Mouse (Mus musculus) heart, embryonic 10.5 days (tissue): ENCODE data around the gene Akirin1. TPM values are rescaled to one million over a fixed set of nuclear protein-coding genes. Genes with fewer than 3 reads are reported as not detected.

Experiments
- DNase-seq: peaks from one replicate; pipeline ENCODE4 v3.0.0-alpha.2; 2017; ENCODE audit warnings: low spot score
- H3K27ac ChIP-seq: fragments of 300-500 bp; sonication (generic); 2 replicates; pipeline ENCODE4 v1.5.1; 2016; ENCODE audit warnings: mild to moderate bottlenecking
- H3K27me3 ChIP-seq: fragments of 300-500 bp; sonication (generic); 2 replicates; pipeline ENCODE4 v1.6.1; 2016; ENCODE audit warnings: mild to moderate bottlenecking; ENCODE audit not compliant: poor library complexity, insufficient read depth, severe bottlenecking
- H3K36me3 ChIP-seq: fragments of 300-500 bp; sonication (generic); 2 replicates; pipeline ENCODE4 v1.6.1; 2016; ENCODE audit warnings: mild to moderate bottlenecking, moderate library complexity
- H3K4me1 ChIP-seq: fragments of 300-500 bp; sonication (generic); 2 replicates; pipeline ENCODE4 v1.6.1; 2016; ENCODE audit warnings: mild to moderate bottlenecking
- H3K4me3 ChIP-seq: fragments of 300-500 bp; sonication (generic); 2 replicates; pipeline ENCODE4 v1.5.1; 2016; ENCODE audit warnings: mild to moderate bottlenecking, moderate library complexity
- H3K9me3 ChIP-seq: fragments of 300-500 bp; sonication (generic); 2 replicates; pipeline ENCODE4 v1.6.1; 2016; ENCODE audit warnings: mild to moderate bottlenecking, moderate library complexity
- WGBS: fragments of 180-500 bp; shearing (Covaris S2); methylation state at CpG from one replicate; pipeline ENCODE4 v1.1.7; 2016; 5-methylcytosine and 5-hydroxymethylcytosine counted together
- polyA plus RNA-seq: library from polyadenylated mRNA; unstranded; fragments of >200 nt; fragmentation: Nextera tagmentation; extraction: Ambion mirVana; gene quantifications from 2 replicates; pipeline ENCODE4 v1.2.1, GENCODE M21; 2016

The Akirin1 gene
- polyA plus RNA-seq, 1 experiment from 2014 or later, result 58.5 TPM

DNA sequence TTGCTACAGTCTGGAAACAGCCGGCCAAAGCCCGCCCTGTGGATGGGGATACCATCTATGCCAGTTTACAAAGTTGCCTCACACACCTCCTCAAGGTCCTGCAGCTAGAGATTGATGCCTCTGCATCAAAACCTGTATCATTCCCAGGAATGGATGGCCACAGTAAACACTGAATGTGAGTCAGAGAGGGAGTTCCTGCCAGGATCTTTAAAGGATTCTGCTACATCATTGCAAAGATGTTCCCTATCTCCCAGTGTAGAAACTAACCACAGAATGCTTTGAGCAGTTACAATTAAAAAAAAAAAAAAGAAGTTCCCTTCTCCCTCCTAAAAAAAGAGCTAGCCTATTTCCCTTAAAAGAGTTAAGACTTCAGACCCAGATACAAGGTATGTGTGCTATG, 44.8 kb downstream of the Akirin1 start:
- H3K27ac ChIP-seq, result no peak overlapping the region
- H3K4me1 ChIP-seq, result no peaks in the 10 kb centered on the region
- no peak for DNase-seq
- H3K36me3 ChIP-seq, result no peaks in the 10 kb centered on the region
- no peaks in the 10 kb centered on the region for H3K27me3 ChIP-seq
- no peaks in the 10 kb centered on the region for H3K9me3 ChIP-seq
- WGBS, result 88% methylated on average over 2 of the region's 2 CpGs
- H3K4me3 ChIP-seq, result no peak overlapping the region

DNA sequence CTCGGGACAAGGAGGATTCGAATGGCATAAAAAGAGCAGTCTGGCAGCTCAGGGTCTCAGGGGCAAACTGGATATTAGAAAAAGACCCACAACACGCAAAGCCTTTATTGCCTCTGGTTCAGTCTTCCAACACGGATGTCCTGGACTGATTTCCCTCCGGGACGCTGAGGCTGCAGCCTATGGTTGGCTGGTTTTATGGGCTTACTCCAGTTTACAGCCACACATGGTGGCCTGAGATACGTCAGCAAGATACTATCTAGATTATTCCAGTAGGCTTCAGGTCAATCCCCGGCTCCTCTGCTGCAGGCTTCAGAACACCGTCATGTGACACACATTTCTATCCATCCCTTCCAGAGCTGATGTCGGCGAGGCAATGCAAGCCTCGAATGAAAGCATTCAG, 56.8 kb downstream of the Akirin1 start:
- H3K9me3 ChIP-seq, result no peaks in the 10 kb centered on the region
- no peak overlapping the region for H3K4me3 ChIP-seq
- no peak overlapping the region for H3K27ac ChIP-seq
- H3K27me3 ChIP-seq, result no peaks in the 10 kb centered on the region
- WGBS, result 86% methylated on average over 12 of the region's 12 CpGs
- DNase-seq, result no peak
- no peaks in the 10 kb centered on the region for H3K4me1 ChIP-seq
- H3K36me3 ChIP-seq, result no peaks in the 10 kb centered on the region

DNA sequence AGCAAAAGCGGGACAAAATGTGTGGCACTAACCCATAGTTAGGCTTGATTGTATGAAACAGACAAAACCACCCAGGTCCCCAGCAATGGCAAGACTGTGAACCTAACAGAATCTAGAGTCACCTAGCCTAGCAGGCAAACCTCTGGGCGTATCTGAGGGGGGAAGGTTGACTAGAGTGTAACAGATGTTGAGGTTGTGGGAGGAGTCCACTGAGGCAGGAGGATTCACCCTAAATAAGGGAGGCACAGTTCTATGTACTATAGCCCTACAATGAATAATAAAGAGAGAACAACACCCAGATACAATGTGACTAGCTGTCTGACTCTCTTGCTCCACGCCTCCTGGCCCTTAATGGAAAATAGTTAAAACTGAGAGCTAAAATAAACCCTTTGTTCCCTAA, 58.1 kb downstream of the Akirin1 start:
- 73% methylated on average over 3 of the region's 3 CpGs for WGBS
- H3K27me3 ChIP-seq, result no peaks in the 10 kb centered on the region
- no peaks in the 10 kb centered on the region for H3K36me3 ChIP-seq
- no peak overlapping the region for H3K4me3 ChIP-seq
- H3K4me1 ChIP-seq, result peaks cover 4% of the 10 kb centered on the region; the same call in 1 of the 2 replicates
- H3K9me3 ChIP-seq, result no peaks in the 10 kb centered on the region
- no peak for DNase-seq
- H3K27ac ChIP-seq, result no peak overlapping the region

DNA sequence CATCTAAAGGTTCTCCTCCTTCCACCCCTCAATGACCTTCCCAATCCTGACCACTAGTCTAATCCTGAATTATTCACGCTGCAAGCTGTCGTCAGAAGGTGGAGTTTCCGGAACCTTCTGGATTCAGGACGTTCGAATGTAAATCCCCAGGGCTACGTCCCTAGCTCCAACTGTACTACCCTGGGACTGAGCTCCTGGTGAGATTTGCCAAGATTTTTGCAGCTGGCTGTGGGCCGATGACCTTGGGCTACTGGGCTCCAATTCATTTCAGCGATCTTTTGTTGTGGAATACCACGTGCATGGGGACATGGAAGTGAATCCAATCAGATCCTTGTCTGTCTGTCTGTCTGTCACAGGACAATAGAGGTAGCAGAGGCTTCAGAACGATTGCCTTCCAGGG, 59.8 kb downstream of the Akirin1 start:
- Histone ChIP-seq H3K27me3 (peaks cover 12% of the 10 kb centered on the region; the same call in 1 of the 2 replicates), H3K4me1 (peaks cover 18% of the 10 kb centered on the region), H3K27ac (no peak overlapping the region), H3K4me3 (no peak overlapping the region), H3K36me3 (no peaks in the 10 kb centered on the region), H3K9me3 (no peaks in the 10 kb centered on the region)
- no peak for DNase-seq
- WGBS, result 86% methylated on average over 10 of the region's 10 CpGs

DNA sequence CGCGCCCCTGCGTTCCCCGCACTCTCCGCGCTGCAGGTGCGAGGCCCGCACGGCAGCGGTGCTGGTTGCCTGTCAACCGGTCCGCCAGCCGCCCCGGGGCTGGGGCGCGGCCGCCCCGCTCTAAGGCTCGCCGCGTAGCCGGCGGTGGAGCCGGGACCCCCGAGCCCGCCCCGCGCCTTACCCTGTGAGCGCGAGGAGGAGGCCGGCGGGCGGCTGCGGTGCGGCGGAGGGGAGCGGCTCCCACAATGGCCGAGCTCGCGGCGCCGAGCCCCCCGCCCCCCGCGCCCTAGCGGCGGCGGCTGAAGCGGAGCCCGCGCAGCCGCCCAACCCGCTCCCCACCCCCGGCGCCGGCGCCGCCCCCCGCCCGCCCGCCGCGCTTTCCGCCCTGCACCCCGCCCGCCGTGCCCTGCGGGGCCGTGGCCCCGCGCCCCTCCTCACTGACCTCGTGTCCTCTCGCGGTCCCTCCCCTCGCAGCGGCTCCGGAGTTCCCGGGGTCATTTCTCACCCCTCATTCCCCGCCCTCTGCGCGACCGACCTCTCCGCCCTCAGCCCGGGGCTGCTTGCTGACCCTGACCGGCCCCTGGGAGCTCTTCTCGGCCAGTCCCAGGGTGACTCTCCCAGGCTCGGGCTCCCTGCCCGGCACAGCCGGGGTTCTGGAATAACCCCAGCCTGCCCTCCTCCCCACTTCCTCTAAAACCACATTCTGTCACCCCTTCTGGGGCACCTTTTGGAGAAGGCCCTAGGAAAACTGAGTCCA, 62.9 kb downstream of the Akirin1 start:
- under 1% methylated on average over 53 of the region's 89 CpGs for WGBS
- peak overlapping the region; percentile 90 for H3K27ac ChIP-seq
- no peak for DNase-seq

DNA sequence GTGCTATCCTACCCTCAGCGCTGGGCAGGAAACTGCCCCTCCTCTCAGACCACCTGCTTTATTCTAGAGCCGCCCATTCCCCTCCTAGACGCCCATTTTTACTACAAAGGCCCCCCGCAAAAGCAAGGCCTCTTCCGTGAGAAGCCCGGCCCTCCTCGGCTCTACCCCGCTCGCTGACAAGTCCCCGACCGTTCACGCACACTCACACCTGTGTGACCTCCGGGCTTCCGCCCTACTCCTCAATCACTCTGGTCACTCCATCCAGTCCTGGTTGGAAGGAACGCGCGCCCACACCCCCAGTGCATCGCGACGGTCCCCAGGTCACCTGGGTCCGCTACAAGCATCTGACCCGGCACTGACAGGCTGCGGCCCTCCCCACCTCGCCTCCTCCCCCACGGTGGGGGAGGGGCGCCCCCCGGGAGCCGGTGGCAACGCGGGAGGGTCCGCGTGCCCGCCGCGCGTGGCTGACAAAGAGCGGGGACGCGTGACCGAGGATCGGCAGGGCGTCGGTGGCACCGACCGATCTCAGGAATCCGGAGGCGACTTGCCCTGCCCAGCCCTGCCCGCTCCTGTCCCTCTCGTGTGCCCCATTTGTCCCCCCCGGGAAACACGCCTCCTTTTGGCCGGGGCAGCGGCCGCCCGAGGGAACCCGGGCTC, 63.6 kb downstream of the Akirin1 start:
- peaks cover 7% of the 10 kb centered on the region; the same call in 1 of the 2 replicates for H3K36me3 ChIP-seq
- peaks cover 17% of the 10 kb centered on the region; the same call in 1 of the 2 replicates for H3K27me3 ChIP-seq
- WGBS, result 2% methylated on average over 52 of the region's 56 CpGs
- peaks cover 35% of the 10 kb centered on the region for H3K4me1 ChIP-seq
- peak overlapping the region; percentile 90 for H3K27ac ChIP-seq
- DNase-seq, result no peak
- H3K4me3 ChIP-seq, result peak overlapping the region; percentile 90
- H3K9me3 ChIP-seq, result no peaks in the 10 kb centered on the region

More for the DNA sequence above, 62.9 kb downstream of the Akirin1 start:
- Histone ChIP-seq H3K4me3 (peak overlapping the region; percentile 90), H3K9me3 (no peaks in the 10 kb centered on the region), H3K36me3 (peaks cover 7% of the 10 kb centered on the region; the same call in 1 of the 2 replicates), H3K27me3 (peaks cover 17% of the 10 kb centered on the region; the same call in 1 of the 2 replicates), H3K4me1 (peaks cover 28% of the 10 kb centered on the region)

DNA sequence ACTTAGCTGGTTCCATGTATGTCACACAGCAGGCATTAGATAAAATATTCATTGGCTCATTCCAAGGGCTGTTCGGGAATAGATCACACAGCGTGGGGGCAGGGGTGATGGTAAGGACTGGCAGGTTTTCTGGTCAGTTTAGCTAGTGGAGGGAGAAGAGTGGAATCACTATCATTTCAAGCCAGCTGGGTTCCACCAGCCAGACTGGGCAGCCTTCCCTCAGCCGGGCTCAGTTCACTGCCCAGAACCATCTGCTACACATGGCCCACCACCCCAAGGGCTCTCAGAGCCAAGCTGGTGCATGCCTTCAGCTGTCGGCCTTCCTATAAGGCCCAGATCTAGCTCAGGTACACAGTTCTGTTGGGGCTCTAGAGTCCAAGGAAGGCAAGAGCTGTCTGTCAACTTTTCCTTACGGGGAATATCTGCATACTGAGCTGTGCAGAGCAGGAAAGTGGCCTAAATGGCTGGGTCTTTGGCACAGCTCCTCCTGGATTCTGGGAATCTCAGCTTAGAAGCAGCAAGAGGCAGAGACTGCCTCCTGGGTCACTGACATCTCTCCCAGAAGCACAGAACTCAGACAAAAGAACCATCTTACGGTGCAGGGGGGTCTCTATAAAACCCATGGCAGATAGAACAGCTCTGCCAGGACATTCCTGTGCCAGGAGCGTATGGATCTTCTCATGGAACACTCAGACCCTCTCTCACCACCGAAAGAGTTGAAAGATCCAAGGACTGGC, 64.5 kb downstream of the Akirin1 start:
- Histone ChIP-seq H3K27me3 (peaks cover 17% of the 10 kb centered on the region; the same call in 1 of the 2 replicates), H3K9me3 (no peaks in the 10 kb centered on the region), H3K27ac (peak overlapping the region; percentile 90), H3K4me3 (peak overlapping the region; percentile 90), H3K36me3 (peaks cover 7% of the 10 kb centered on the region; the same call in 1 of the 2 replicates), H3K4me1 (peaks cover 44% of the 10 kb centered on the region)
- WGBS, result 52% methylated on average over 8 of the region's 8 CpGs
- DNase-seq, result no peak

DNA sequence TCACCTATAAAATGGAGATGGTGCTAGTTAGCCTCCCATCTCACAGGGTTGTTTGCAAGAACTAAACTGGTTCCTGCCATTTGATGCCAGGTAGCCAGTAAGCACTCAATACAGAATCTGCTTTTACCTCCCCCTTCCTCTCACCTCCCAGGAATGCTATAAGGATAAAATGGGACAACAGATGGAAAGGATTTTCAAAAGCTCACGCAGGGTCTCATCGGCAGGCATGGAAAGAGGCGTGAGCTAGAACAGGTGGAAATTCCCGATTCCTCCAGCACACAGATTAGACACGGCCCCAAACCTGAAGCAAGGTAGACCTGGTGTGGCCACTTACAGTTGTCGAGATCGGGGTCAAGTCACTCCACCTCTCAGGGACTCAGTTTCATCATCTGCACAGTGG, 65.1 kb downstream of the Akirin1 start:
- Histone ChIP-seq H3K27me3 (peaks cover 17% of the 10 kb centered on the region; the same call in 1 of the 2 replicates), H3K9me3 (no peaks in the 10 kb centered on the region), H3K4me3 (no peak overlapping the region), H3K36me3 (peaks cover 7% of the 10 kb centered on the region; the same call in 1 of the 2 replicates), H3K4me1 (peaks cover 50% of the 10 kb centered on the region), H3K27ac (no peak overlapping the region)
- WGBS, result 77% methylated on average over 7 of the region's 7 CpGs
- DNase-seq, result no peak

Other genes with a start within 250 kb of the Akirin1 start
- gene Macf1, start 66.0 kb downstream of the Akirin1 start, polyA plus RNA-seq, result 57.4 and 58.9 TPM in 2 replicates
- 453 and 498 TPM in 2 replicates for gene Ndufs5, start 32.1 kb downstream of the Akirin1 start, polyA plus RNA-seq
- 1.5 and 2.3 TPM in 2 replicates for gene Rhbdl2, start 37.5 kb upstream of the Akirin1 start, polyA plus RNA-seq
- gene 4933427I04Rik, start 109.3 kb upstream of the Akirin1 start, polyA plus RNA-seq, result 0.06 TPM in 1 of 2 replicates, not detected in the other
- gene Mycbp, start 154.5 kb upstream of the Akirin1 start, polyA plus RNA-seq, result 66.7 and 74.4 TPM in 2 replicates
- 37.6 and 40.9 TPM in 2 replicates for gene Rragc, start 167.1 kb upstream of the Akirin1 start, polyA plus RNA-seq
- gene 4930535I16Rik, start 167.7 kb upstream of the Akirin1 start, polyA plus RNA-seq, result not detected in 2 replicates